ENCODE assay signal across 18 mouse cellular contexts in the genomic region with DNA sequence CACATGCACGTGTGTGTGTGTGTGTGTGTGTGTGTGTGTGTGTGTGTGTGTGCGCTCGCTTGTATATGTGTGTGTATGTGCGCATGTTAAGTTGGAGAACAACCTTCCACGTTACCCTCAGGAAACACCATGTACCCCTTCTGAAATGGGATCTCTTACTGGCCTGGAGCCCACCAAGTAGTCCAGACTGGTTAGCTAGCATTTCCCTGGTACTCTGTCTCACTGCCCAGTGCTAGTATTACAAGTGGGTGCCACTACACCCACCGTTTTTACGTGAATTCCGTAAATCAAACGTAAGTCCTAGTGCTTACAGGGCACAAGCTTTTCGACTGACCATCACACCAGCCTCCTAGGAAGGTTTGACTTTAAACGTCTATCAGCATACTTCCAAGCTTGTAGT.
"Had no signal": no experiment of that assay in that cellular context is flagged by ENCODE, and none has a peak within 500 bp of the region (broad histone marks: within the 10 kb centered on the region; RNA-seq: fewer than 3 reads in every experiment).

No protein-coding gene starts in this region.

- H3K9ac ChIP-seq: intestine, embryonic 15.5 days; liver, embryonic 15.5 days; lung, embryonic 15.5 days; midbrain, embryonic 13.5 days; stomach, embryonic 15.5 days had no signal

- H3K4me2 ChIP-seq: intestine, embryonic 15.5 days; liver, embryonic 15.5 days; lung, embryonic 15.5 days; midbrain, embryonic 13.5 days; stomach, embryonic 15.5 days had no signal

- H3K9me3 ChIP-seq: intestine, embryonic 15.5 days; liver, embryonic 15.5 days; lung, embryonic 15.5 days; midbrain, embryonic 13.5 days; stomach, embryonic 15.5 days had no signal

- ATAC-seq: intestine, embryonic 15.5 days; midbrain, embryonic 13.5 days had no signal

- H3K27ac ChIP-seq: intestine, embryonic 15.5 days; liver, embryonic 15.5 days; lung, embryonic 15.5 days; macrophage; midbrain, embryonic 13.5 days; stomach, embryonic 15.5 days had no signal

- DNase-seq: kidney, adult 18-20 months; kidney, adult 9 months; kidney, postnatal 14 days; kidney, postnatal 4 days; left cerebral cortex, postnatal 4 days; lung, adult 18-20 months; lung, postnatal 14 days; right cerebral cortex, adult 18-20 months; right cerebral cortex, postnatal 14 days; right cerebral cortex, postnatal 4 days; spleen, adult 18-20 months; thymus, postnatal 25 days had no signal

- H3K4me1 ChIP-seq: liver, embryonic 15.5 days had no signal

- H3K4me3 ChIP-seq: intestine, embryonic 15.5 days; liver, embryonic 15.5 days; lung, embryonic 15.5 days; midbrain, embryonic 13.5 days; stomach, embryonic 15.5 days had no signal

- H3K27me3 ChIP-seq: intestine, embryonic 15.5 days; liver, embryonic 15.5 days; lung, embryonic 15.5 days; stomach, embryonic 15.5 days had no signal

- H3K36me3 ChIP-seq: midbrain, embryonic 13.5 days had no signal
